Mouse (Mus musculus) small intestine, adult 2 months (tissue): Measurements from ENCODE around the gene Hmg20b.

Experiments
- CTCF ChIP-seq: fragments of 200-500 bp; IDR thresholded peaks from 2 replicates; pipeline ENCODE4 v1.5.1; 2012; ENCODE audit warnings: low read depth, mild to moderate bottlenecking, control low read depth, inconsistent platforms, low read length, moderate library complexity, mixed read lengths; ENCODE audit not compliant: insufficient replicate concordance, insufficient read length; ENCODE audit errors: extremely low read depth
- POLR2A ChIP-seq: fragments of 200-500 bp; IDR thresholded peaks from 2 replicates; pipeline ENCODE4 v1.6.1; 2012; ENCODE audit warnings: low read depth, mild to moderate bottlenecking, control low read depth, inconsistent platforms, low read length, moderate library complexity

DNA sequence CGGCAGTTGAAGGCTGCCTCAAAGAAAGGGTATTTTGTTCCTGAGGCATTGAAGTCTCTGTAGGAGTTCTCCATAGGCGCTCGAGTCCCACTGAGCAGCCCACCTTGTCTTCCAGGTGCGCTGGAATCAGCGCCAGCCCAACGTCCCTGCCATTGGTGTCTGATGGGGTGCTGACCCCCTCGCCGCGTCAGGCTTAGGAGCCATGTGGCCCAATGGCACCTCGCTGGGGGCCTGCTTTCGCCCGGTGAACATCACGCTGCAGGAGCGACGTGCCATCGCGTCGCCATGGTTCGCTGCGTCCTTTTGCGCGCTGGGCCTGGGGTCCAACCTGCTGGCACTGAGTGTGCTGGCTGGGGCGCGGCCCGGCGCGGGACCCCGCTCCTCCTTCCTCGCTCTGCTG is 18.0 kb downstream of the Hmg20b start:
- TF ChIP-seq POLR2A (no peak), CTCF (no peak)
